Mouse (Mus musculus) heart, embryonic 14.5 days (tissue): ENCODE measurements around the gene Acyp1. TPM values are rescaled to one million over a fixed set of nuclear protein-coding genes. Genes with fewer than 3 reads are reported as not detected.

ENCODE experiments used
- ATAC-seq: fragments of 200-750 bp; cut with Nextera tagmentation; 2 replicates; pipeline ENCODE4 v1.8.0; 2017; ENCODE audit warnings: low read depth, moderate TSS enrichment; ENCODE audit not compliant: insufficient number of reproducible peaks, insufficient read depth, low FRiP score
- H3K27ac ChIP-seq, 2 experiments: fragments of 200-500 bp in 1 of 2; fragments of 300-500 bp in 1 of 2; sonication (generic) in 1 of 2; replicated peaks in 1 of 2; 2 replicates each; pipeline ENCODE4 v1.5.1; 2012 to 2014; ENCODE audit warnings: low read depth in 2 of 2, low read length in 2 of 2, control low read depth in 1 of 2, mild to moderate bottlenecking in 1 of 2, mixed read lengths in 1 of 2; ENCODE audit not compliant: control insufficient read depth in 1 of 2, insufficient read depth in 1 of 2
- H3K27me3 ChIP-seq: fragments of 300-500 bp; sonication (generic); 2 replicates; pipeline ENCODE4 v1.6.1; 2014; ENCODE audit warnings: mild to moderate bottlenecking, low read length, control low read depth; ENCODE audit not compliant: control insufficient read depth, insufficient read depth
- H3K36me3 ChIP-seq: fragments of 300-500 bp; sonication (generic); 2 replicates; pipeline ENCODE4 v1.6.1; 2014; ENCODE audit warnings: mild to moderate bottlenecking, control low read depth, low read length, mixed read lengths; ENCODE audit not compliant: control insufficient read depth, insufficient read depth
- H3K4me1 ChIP-seq, 2 experiments: fragments of 200-500 bp in 1 of 2; fragments of 300-500 bp in 1 of 2; sonication (generic) in 1 of 2; 2 replicates each; pipeline ENCODE4 v1.6.1; 2012 to 2014; ENCODE audit warnings: low read length in 2 of 2, control low read depth in 1 of 2, mixed read lengths in 1 of 2; ENCODE audit not compliant: control insufficient read depth in 2 of 2, insufficient read depth in 2 of 2
- H3K4me2 ChIP-seq: fragments of 300-500 bp; sonication (generic); 2 replicates; pipeline ENCODE4 v1.6.1; 2014; ENCODE audit warnings: mild to moderate bottlenecking, low read length
- H3K4me3 ChIP-seq, 2 experiments: fragments of 200-500 bp in 1 of 2; fragments of 300-500 bp in 1 of 2; sonication (generic) in 1 of 2; 2 replicates each; pipeline ENCODE4 v1.5.1; 2012 to 2014; ENCODE audit warnings: low read length in 2 of 2, mild to moderate bottlenecking in 2 of 2, control low read depth in 1 of 2, low read depth in 1 of 2, moderate library complexity in 1 of 2; ENCODE audit not compliant: control insufficient read depth in 1 of 2, insufficient read depth in 1 of 2
- H3K9ac ChIP-seq: fragments of 300-500 bp; sonication (generic); 2 replicates; pipeline ENCODE4 v1.6.1; 2014; ENCODE audit warnings: mild to moderate bottlenecking, low read length
- H3K9me3 ChIP-seq: fragments of 300-500 bp; sonication (generic); 2 replicates; pipeline ENCODE4 v1.6.1; 2016; ENCODE audit warnings: low read length, control low read depth; ENCODE audit not compliant: control insufficient read depth
- WGBS: fragments of 180-500 bp; shearing (Covaris S2); extraction: QIAGEN DNeasy Blood & Tissue Kit; methylation state at CpG from one replicate; pipeline ENCODE4 v1.1.7; 2014; 5-methylcytosine and 5-hydroxymethylcytosine counted together
- polyA plus RNA-seq: library from polyadenylated mRNA; unstranded; fragments of >200 nt; fragmentation: Nextera tagmentation; extraction: Ambion mirVana; gene quantifications from 2 replicates; pipeline ENCODE4 v1.2.1, GENCODE M21; 2014

Acyp1 gene
- polyA plus RNA-seq, 1 experiment from 2014 or later, result 79.7 TPM

DNA sequence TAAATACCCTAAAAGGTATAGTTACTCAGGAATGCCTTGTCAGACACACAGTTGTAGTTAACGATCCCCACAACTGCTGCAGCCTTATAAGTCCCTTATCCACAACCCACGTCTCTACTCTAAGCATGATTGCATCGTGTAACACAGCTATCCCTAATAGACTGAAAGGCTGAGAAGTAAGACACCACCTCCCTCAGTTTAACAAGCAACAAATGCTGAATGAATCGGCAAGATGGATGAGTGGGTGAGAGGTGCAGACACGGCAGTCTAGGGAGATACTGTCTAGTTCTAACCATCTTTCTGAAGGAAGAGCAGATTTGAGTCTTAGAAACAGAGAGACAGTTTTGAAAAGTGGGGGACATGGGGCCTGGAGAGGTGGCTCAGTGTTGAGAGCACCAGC is 25.0 kb downstream of the Acyp1 start:
- ATAC-seq, result no peak
- 68% methylated on average over 5 of the region's 5 CpGs for WGBS
- H3K27ac ChIP-seq, result no peak overlapping the region

DNA sequence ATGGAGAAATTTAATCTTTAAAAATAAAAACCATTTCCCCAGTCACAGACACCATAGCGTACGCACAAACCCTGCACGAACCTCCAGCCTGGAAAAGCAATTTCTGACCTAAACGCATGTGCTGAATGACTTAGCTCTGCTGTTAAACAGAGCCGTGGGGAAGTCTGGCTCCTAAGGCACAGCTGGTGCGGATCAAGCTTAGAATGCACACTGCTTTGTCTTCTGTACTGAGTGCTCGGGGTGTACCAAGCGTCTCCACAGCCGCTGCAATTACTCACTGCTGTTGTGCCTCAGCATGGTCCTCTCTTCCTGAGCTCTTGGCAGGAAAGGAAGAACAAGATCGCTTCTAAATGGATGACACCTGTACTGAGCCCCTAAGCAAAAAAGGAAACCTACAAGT is 25.7 kb downstream of the Acyp1 start:
- peaks cover 19% of the 10 kb centered on the region for H3K36me3 ChIP-seq
- H3K4me3 ChIP-seq, result no peak overlapping the region
- 72% methylated on average over 10 of the region's 10 CpGs for WGBS
- H3K9me3 ChIP-seq, result no peaks in the 10 kb centered on the region
- H3K27me3 ChIP-seq, result no peaks in the 10 kb centered on the region
- no peak overlapping the region for H3K4me2 ChIP-seq
- H3K9ac ChIP-seq, result no peak overlapping the region
- peaks cover 3 to 14% of the 10 kb centered on the region in 2 experiments; a peak in 3 of 4 replicates for H3K4me1 ChIP-seq
- ATAC-seq, result no peak
- 0 out of 4 replicates have a peak overlapping the region, but pooled peaks of 1 of the 2 experiments have one; percentile 15 for H3K27ac ChIP-seq

More for the DNA sequence above, 25.0 kb downstream of the Acyp1 start:
- no peak overlapping the region for H3K4me3 ChIP-seq
- peaks cover 3 to 14% of the 10 kb centered on the region in 2 experiments; a peak in 3 of 4 replicates for H3K4me1 ChIP-seq
- no peak overlapping the region for H3K4me2 ChIP-seq
- H3K36me3 ChIP-seq, result peaks cover 19% of the 10 kb centered on the region
- no peak overlapping the region for H3K9ac ChIP-seq
- H3K9me3 ChIP-seq, result no peaks in the 10 kb centered on the region
- H3K27me3 ChIP-seq, result no peaks in the 10 kb centered on the region

DNA sequence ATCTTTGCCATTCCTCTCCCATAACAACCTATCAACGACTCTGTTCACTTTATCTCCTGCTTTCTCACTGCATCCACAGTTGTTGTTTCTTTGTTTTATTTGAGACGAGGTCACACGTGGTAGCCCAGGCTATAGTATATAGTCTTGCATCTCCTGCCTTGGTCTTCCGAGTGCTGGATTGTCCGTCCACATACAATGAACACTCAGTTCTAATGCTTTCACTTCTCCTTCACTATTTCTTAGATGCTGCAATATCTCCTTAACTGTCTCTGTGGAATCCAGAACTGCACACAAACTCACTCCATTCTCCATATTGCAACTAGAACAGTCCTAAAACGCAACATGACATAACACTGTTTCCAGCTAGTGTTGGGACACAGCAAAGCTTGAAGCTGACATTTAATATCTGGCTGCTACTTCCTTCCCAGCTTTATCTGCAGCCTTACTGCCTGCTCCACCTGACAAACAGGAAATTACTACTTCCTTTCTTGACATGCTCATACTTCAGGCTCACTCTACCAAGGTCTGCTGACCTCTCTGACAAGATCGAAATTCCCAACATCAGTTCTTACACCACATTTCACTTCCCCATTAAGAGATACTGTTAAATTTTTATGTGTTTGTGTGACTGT is 31.1 kb downstream of the Acyp1 start:
- Histone ChIP-seq H3K4me1 (peaks cover 0 to 2% of the 10 kb centered on the region in 2 experiments; a peak in 1 of 4 replicates), H3K4me2 (no peak overlapping the region), H3K9me3 (no peaks in the 10 kb centered on the region), H3K9ac (no peak overlapping the region), H3K36me3 (peaks cover 19% of the 10 kb centered on the region), H3K27me3 (no peaks in the 10 kb centered on the region), H3K4me3 (no peak overlapping the region), H3K27ac (peak overlapping the region; percentile 73 to 77)
- ATAC-seq, result peak; percentile 50; the same call in 1 of the 2 replicates
- 46% methylated on average over 7 of the region's 7 CpGs for WGBS

DNA sequence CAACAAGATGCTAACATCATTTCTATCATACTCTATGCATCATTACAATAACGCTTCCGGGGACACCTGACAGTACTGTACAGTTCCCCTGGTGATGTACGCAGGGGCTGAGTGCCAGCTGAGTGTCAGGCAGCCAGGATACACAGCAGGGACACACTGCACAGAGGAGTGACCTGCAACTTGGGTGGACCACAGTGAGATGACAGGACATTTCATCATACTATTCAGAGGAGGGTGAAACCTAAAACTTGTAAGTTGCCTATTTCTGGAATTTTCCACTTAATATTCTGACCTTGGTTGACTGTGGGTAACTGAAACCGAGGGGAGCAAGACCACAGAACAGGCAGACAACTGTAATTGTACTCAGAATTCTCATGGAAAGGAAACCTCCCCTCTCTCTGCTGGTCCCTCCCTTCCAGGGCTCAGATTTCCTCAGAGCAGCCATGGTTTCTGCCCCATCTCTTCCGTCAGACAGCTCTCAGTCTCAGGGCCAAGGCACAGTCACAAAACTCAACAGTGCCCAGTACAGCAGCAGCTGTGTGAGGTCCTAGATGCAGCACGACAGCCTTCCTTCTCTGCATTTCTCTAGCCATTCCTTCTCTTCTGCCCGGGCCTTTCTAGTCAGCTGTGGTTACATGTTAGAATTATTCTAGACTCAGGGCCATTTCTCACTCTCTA is 32.0 kb downstream of the Acyp1 start:
- Histone ChIP-seq H3K27ac (peak overlapping the region; percentile 71 to 77; a peak in 3 of 4 replicates), H3K9ac (no peak overlapping the region), H3K4me1 (peaks cover 0 to 2% of the 10 kb centered on the region in 2 experiments; a peak in 1 of 4 replicates), H3K36me3 (peaks cover 19% of the 10 kb centered on the region), H3K27me3 (no peaks in the 10 kb centered on the region), H3K9me3 (no peaks in the 10 kb centered on the region), H3K4me3 (no peak overlapping the region), H3K4me2 (no peak overlapping the region)
- WGBS, result 52% methylated on average over 7 of the region's 7 CpGs
- peak; percentile 68 for ATAC-seq

DNA sequence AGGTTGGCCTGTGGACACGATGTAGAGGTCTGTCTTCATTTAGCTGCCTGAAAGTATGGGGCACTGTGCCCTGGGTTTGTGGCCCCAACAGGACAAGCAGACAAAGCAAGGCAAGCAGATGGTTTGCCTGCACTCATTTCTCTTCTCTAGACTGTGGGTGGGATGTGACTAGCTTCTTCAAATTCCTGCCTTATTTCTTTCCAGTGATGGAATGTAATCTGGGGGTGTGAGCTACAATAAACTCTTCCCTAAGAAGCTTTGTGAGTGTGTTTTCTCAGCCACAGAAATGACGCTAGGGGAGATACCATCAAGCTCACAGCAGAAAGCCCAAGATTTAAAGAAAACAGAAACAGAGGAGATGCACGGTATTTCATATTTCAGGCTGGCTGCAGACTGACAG is 36.2 kb downstream of the Acyp1 start:
- Histone ChIP-seq H3K4me1 (peaks cover 0 to 2% of the 10 kb centered on the region in 2 experiments; a peak in 1 of 4 replicates), H3K4me2 (no peak overlapping the region), H3K9ac (no peak overlapping the region), H3K36me3 (peaks cover 11% of the 10 kb centered on the region), H3K27ac (no peak overlapping the region), H3K9me3 (peaks cover 7% of the 10 kb centered on the region; the same call in 1 of the 2 replicates), H3K4me3 (no peak overlapping the region), H3K27me3 (no peaks in the 10 kb centered on the region)
- 78% methylated on average over 3 of the region's 3 CpGs for WGBS
- no peak for ATAC-seq

DNA sequence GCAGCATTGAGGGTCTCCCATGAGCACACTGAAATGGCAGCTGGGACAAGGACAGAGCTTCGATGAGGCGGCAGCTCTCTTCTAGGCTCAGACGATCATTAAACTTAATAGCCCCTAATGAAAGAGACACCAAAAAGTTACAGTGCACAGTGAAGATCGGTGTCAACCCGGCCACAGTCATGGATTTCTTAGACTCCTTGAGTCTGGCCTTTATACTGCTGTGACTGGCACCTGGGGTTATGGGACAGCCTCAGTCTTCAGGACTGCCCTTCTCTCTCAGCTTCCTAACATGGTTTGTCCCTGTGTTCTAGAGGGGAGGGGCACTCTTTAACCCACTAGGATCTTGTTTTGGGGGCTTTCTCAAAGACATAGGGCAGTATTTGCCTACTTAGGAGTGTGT is 50.7 kb downstream of the Acyp1 start:
- ATAC-seq, result no peak
- Histone ChIP-seq H3K9me3 (no peaks in the 10 kb centered on the region), H3K27ac (no peak overlapping the region), H3K4me2 (no peak overlapping the region), H3K4me3 (no peak overlapping the region), H3K9ac (no peak overlapping the region), H3K27me3 (no peaks in the 10 kb centered on the region), H3K4me1 (no peaks in the 10 kb centered on the region), H3K36me3 (peaks cover 32% of the 10 kb centered on the region)
- WGBS, result 86% methylated on average over 5 of the region's 5 CpGs

DNA sequence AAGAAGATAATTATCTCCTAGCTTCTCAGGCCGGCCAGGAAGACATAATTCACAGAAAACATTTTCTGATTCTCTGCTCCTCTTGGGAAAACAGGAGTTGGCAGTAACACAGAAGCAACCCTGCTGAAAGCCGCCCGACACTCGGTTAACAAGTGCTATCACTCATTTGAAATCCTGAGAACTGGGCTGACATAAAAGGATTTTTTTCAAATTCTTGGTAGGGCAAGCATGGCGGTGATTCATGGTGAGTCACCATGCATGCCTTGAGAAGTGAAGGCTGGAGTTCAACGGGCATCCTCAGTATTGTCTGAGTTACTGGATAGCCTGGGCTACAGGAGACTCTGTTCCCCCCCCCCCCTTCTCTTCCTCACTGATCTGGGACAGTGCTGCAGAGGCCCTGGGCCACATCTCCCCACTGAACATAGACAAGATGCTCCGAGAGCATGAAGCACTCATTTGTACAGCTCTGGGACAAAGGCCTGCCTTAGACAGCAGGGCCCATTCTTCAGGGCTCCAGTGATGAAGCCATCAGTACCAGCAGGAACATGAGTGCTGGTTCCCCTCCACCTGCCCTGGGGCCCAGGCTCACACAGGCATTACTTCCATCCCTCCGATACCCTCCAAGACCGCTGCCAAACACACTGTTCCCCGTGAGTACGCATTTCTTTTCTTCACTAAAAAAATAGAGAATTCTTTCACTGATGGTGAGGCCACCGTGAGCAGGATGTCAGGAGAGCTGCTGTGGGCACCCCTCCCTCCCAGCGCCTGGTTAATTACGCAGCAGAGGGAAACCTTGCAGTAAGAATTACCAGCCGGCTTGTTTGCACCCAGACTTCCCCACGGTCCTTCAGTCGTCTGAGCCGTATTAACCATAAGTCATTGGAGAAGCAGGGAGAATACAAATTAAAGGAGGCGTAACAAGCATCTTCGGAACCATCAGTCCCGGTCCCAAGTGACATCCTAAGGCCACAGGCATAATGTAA is 54.6 kb downstream of the Acyp1 start:
- Histone ChIP-seq H3K27me3 (no peaks in the 10 kb centered on the region), H3K9me3 (no peaks in the 10 kb centered on the region), H3K36me3 (peaks cover 25% of the 10 kb centered on the region), H3K9ac (no peak overlapping the region), H3K27ac (no peak overlapping the region), H3K4me2 (no peak overlapping the region), H3K4me1 (no peaks in the 10 kb centered on the region), H3K4me3 (no peak overlapping the region)
- WGBS, result 83% methylated on average over 21 of the region's 21 CpGs
- no peak for ATAC-seq
